Mouse (Mus musculus) midbrain, embryonic 11.5 days (tissue): ENCODE measurements at regions not wholly inside any gene's neighbourhood (a gene's known extent, or its start where the extent isn't known, plus 50 kb on each side); places are given as distances from the start of the nearest gene placed in this dataset.

Experiments
- ATAC-seq: fragments of 200-750 bp; cut with Nextera tagmentation; 2 replicates; pipeline ENCODE4 v1.8.0; 2017; ENCODE audit warnings: moderate TSS enrichment, moderate library complexity; ENCODE audit not compliant: low FRiP score
- DNase-seq: peaks from one replicate; pipeline ENCODE4 v3.0.0; 2015; ENCODE audit warnings: low spot score; ENCODE audit errors: missing footprints
- H3K27ac ChIP-seq: fragments of 300-500 bp; sonication (generic); 2 replicates; pipeline ENCODE4 v1.5.1; 2014; ENCODE audit warnings: low read depth, low read length
- H3K27me3 ChIP-seq: fragments of 300-500 bp; sonication (generic); 2 replicates; pipeline ENCODE4 v1.6.1; 2014; ENCODE audit warnings: mild to moderate bottlenecking, low read length, moderate library complexity, mixed read lengths; ENCODE audit not compliant: control insufficient read depth, insufficient read depth
- H3K36me3 ChIP-seq: fragments of 300-500 bp; sonication (generic); 2 replicates; pipeline ENCODE4 v1.6.1; 2014; ENCODE audit warnings: mild to moderate bottlenecking, low read length, moderate library complexity, mixed read lengths; ENCODE audit not compliant: control insufficient read depth, insufficient read depth
- H3K4me1 ChIP-seq: fragments of 300-500 bp; sonication (generic); 2 replicates; pipeline ENCODE4 v1.6.1; 2014; ENCODE audit warnings: low read length; ENCODE audit not compliant: control insufficient read depth, insufficient read depth
- H3K4me2 ChIP-seq: fragments of 300-500 bp; sonication (generic); 2 replicates; pipeline ENCODE4 v1.6.1; 2014; ENCODE audit warnings: mild to moderate bottlenecking, moderate library complexity
- H3K4me3 ChIP-seq: fragments of 300-500 bp; sonication (generic); 2 replicates; pipeline ENCODE4 v1.5.1; 2014; ENCODE audit warnings: low read depth, low read length
- H3K9ac ChIP-seq: fragments of 300-500 bp; sonication (generic); 2 replicates; pipeline ENCODE4 v1.6.1; 2014; ENCODE audit warnings: low read length
- H3K9me3 ChIP-seq: fragments of 300-500 bp; sonication (generic); 2 replicates; pipeline ENCODE4 v1.6.1; 2016; ENCODE audit warnings: low read length; ENCODE audit not compliant: control insufficient read depth
- WGBS: fragments of 180-500 bp; shearing (Covaris S2); extraction: QIAGEN DNeasy Blood & Tissue Kit; methylation state at CpG from one replicate; pipeline ENCODE4 v1.1.7; 2014; 5-methylcytosine and 5-hydroxymethylcytosine counted together

DNA sequence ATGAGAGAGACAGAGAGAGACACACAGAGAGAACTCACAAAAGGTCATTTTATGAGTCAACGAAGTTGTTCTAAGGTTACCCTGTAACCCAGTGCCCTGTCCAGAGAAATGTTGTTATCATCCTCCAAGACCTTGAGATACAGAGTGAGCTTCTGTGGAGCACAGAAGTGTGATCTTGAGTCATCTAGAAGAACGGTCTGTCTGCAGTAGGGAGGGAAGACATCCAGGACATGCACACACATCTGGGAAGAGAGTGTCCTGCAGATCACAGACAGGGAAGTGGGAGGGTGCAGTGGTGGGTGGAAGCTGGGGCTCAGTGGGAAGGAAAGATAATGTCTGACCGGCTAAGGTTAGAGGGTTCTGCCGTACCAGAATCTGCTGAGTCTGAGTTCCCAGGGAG is 155.3 kb downstream of the Fam169b start:
- Histone ChIP-seq H3K27me3 (no peaks in the 10 kb centered on the region), H3K9ac (no peak overlapping the region), H3K4me3 (no peak overlapping the region), H3K9me3 (no peaks in the 10 kb centered on the region), H3K27ac (no peak overlapping the region), H3K4me1 (no peaks in the 10 kb centered on the region), H3K36me3 (no peaks in the 10 kb centered on the region), H3K4me2 (no peak overlapping the region)
- WGBS: 79% methylated on average over 4 of the region's 4 CpGs
- DNase-seq (no peak), ATAC-seq (no peak)

DNA sequence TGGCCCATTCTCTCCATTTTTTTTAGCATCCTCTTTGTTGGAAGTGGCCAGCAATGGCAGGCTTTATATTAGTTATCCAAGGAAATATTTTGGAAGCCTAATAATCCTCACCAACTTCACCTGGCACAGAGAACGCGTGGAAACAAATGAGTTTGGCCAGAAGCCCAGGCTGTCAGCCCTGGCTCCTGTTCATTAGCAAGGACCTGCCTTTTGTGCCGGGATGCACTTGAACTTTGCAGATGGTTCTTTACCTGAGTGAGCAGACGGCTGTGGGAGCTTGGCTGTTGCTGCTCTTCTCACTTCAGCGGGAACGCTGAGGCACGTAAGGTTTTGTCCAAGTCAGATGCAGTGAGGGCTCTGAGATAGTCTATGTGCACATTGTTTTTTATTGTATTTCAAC is 142.3 kb downstream of the Fam169b start:
- Histone ChIP-seq H3K27ac (no peak overlapping the region), H3K9me3 (no peaks in the 10 kb centered on the region), H3K4me3 (no peak overlapping the region), H3K27me3 (no peaks in the 10 kb centered on the region), H3K4me1 (no peaks in the 10 kb centered on the region), H3K9ac (no peak overlapping the region), H3K4me2 (no peak overlapping the region), H3K36me3 (no peaks in the 10 kb centered on the region)
- no peak for ATAC-seq
- WGBS: 96% methylated on average over 7 of the region's 7 CpGs
- DNase-seq: no peak

DNA sequence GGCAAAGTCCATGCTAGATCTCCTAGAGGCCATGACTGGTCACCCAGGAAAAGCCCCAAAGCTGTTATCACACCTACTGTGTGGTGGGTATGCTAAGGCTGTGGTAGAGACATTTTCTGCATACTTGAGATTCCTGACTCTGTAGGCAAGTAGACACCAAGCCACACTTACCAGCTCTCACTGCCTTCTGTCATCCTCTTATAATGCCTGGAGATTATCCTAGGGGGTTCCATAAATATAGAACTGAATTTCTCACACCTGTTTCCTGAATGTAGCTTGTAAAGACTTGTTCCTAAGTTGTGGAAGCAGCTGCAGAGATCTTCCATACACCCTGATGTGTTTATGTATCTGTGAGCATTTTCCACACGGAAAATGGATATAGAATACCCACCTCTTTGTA is 139.1 kb downstream of the Fam169b start:
- no peak overlapping the region for H3K9ac ChIP-seq
- no peak overlapping the region for H3K4me3 ChIP-seq
- H3K9me3 ChIP-seq: no peaks in the 10 kb centered on the region
- no peaks in the 10 kb centered on the region for H3K27me3 ChIP-seq
- H3K4me1 ChIP-seq: no peaks in the 10 kb centered on the region
- no peak for ATAC-seq
- H3K36me3 ChIP-seq: no peaks in the 10 kb centered on the region
- 71% methylated on average over 1 of the region's 1 CpGs for WGBS
- no peak overlapping the region for H3K4me2 ChIP-seq
- no peak overlapping the region for H3K27ac ChIP-seq
- no peak for DNase-seq
